Mouse (Mus musculus): ENCODE results near the gene Ambra1. TPM values are rescaled to one million over a fixed set of nuclear protein-coding genes. Genes with fewer than 3 reads are reported as not detected.
"Not testable (repeated sequence)": the region's sequence is repeated elsewhere in the genome, so short reads cannot be mapped to it uniquely, and the experiment has no call there.

Ambra1 gene
- polyA plus RNA-seq, 1 experiment from 2014 or later, result 5.2 TPM

DNA sequence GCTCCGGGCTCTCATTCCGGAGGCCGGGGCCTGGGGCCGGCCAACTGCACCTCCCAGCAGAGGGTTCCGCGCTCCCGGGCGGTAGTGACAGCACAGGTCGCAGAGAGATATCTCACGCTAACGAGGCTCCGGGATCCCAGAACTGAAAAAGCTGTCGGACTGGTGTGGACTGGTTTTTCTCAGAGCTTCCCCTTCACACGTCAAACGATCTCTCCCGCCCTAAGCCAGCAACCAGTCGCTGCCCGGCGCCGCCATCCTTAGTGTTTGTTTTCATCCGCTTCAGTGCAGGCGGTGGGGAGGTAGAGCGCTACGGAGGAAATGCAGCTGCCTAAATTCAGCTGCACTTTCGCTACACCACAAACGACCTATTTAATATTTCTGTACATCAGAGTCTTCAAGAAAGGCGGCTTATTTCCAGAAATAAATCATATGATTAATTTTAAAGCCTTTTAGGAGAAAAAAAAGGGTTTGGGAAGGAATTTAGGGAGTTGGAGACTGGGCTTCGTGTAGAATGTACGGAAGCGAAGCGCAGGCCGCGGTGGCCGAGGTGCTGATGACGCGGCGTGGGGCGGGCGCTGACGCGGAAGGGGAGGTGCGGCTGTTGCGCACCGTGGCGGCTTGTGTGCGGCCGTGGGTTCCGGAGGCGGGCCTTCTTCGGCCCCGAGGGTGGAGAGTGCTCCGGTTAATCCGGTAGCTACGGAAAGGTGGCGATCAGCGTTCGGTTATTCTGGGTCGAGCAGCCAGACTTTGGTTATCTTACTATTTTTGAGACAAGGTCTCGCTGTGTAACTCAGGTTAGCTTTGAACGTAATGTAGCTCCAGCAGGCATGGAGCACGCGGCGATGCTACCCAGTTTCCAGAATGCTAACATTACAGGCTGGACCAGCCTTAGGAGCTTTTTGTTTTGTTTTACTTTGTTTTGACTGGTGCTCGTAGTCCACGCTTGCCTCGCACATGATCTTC is 19.4 kb upstream of the Ambra1 start, which contains the start of the genes Atg13 and Harbi1:
Gene Atg13, minus strand, starts transcription at position 305 of the 963 bp plus-strand sequence.
Gene Harbi1, plus strand, starts transcription at position 581 of the 963 bp plus-strand sequence.
- peak; percentile 99 for ATAC-seq (ENCODE audit: insufficient read depth)
- Histone ChIP-seq H3K9me3 (replicated peaks) (no peaks in the 10 kb centered on the region), H3K4me1 (replicated peaks) (peaks cover 29% of the 10 kb centered on the region), H3K4me2 (peak within 1 kb of the TSS; percentile 79), H3K27me3 (no peaks in the 10 kb centered on the region), H3K27ac (replicated peaks) (peak within 1 kb of the TSS; percentile 89), H3K4me3 (replicated peaks) (peak within 1 kb of the TSS; percentile 94), H3K36me3 (replicated peaks) (no peaks in the 10 kb centered on the region), H3K9ac (peak within 1 kb of the TSS; percentile 78)
- under 1% methylated on average over 66 of the region's 66 CpGs for WGBS (ENCODE audit: insufficient replicate concordance)

DNA sequence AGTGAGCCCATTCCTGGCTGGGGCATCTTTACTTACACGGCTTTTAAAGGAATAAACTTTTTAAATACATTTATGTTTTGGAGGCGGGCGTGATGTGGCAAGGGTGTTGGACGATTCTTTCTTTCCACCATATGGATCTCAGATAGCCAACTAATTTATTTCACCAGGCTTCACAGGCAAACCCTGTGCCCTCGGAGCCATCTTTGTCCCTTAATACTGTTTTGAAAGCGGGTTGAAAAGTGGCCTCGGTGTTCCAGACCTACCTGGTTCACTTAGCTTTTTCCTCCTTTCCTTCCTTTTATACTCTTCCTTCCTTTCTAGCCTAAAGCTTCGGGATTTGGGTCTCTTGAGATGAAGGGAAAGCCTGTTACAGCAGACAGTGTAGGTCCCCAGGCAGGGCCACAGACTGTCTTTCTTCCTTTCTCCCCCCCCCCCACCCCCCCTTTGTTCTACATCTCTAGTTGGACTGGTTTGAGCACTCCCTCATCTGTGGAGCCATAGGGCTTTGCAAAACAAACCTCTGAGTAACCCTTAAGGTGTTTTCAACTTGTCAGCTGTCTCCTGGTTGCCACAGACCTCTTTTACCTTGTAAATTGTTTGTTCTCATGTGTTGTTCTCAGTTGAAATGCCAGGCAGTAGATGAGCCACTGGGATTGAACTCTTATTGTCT is 18.5 kb upstream of the Ambra1 start:
- 1% methylated on average over 8 of the region's 8 CpGs for WGBS (ENCODE audit: insufficient replicate concordance)
- peak overlapping the region; percentile 78 for H3K9ac ChIP-seq
- peak overlapping the region; percentile 89 for H3K27ac ChIP-seq (replicated peaks)

DNA sequence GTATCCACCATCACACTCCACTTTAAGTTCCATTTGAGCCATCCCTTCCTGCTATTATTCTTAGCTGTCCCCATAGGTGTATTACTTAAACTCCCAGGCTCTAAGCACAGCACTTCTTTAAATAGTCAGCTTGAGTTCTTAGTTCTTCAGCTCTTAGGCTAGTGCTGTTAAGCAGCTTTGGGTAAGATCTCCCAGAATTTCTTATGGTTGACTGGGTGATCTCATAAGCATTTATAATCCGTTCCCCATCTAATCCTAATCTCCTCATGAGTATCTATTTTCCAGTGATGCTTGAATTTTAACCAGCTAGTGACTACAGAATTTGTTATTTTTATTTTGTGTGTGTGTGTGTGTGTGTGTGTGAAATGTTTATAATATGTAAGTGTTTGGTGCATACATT is 15.0 kb upstream of the Ambra1 start:
- no peak overlapping the region for H3K9ac ChIP-seq
- peaks cover 22% of the 10 kb centered on the region for H3K4me1 ChIP-seq (replicated peaks)
- WGBS (ENCODE audit: insufficient replicate concordance), result 70% methylated on average over 1 of the region's 1 CpGs
- ATAC-seq (ENCODE audit: insufficient read depth), result no peak
- H3K9me3 ChIP-seq (replicated peaks), result no peaks in the 10 kb centered on the region
- H3K4me2 ChIP-seq, result no peak overlapping the region
- no peak overlapping the region for H3K27ac ChIP-seq (replicated peaks)
- H3K36me3 ChIP-seq (replicated peaks), result 0 out of 2 replicates have a peak, but pooled peaks cover 1% of the 10 kb centered on the region
- H3K27me3 ChIP-seq, result no peaks in the 10 kb centered on the region
- H3K4me3 ChIP-seq (replicated peaks), result no peak overlapping the region

More for the DNA sequence above, 18.5 kb upstream of the Ambra1 start:
- Histone ChIP-seq H3K4me1 (replicated peaks) (peaks cover 32% of the 10 kb centered on the region), H3K9me3 (replicated peaks) (no peaks in the 10 kb centered on the region), H3K36me3 (replicated peaks) (no peaks in the 10 kb centered on the region), H3K4me3 (replicated peaks) (peak overlapping the region; percentile 94), H3K4me2 (peak overlapping the region; percentile 79), H3K27me3 (no peaks in the 10 kb centered on the region)
- no peak for ATAC-seq (ENCODE audit: insufficient read depth)

- Histone ChIP-seq H3K9ac (no peak overlapping the region), H3K9me3 (replicated peaks) (no peaks in the 10 kb centered on the region), H3K4me1 (replicated peaks) (0 out of 2 replicates have a peak, but pooled peaks cover 6% of the 10 kb centered on the region), H3K4me2 (no peak overlapping the region; the same call in 1 of the 2 replicates), H3K36me3 (replicated peaks) (peaks cover 10% of the 10 kb centered on the region), H3K4me3 (replicated peaks) (no peak overlapping the region), H3K27ac (replicated peaks) (no peak overlapping the region), H3K27me3 (no peaks in the 10 kb centered on the region)
- 70% methylated on average over 6 of the region's 6 CpGs for whole genome bisulfite sequencing (ENCODE audit: insufficient replicate concordance)
- ATAC-seq (ENCODE audit: insufficient read depth), result peak; percentile 42; the same call in 1 of the 2 replicates
Observed at GRCm38 (mm10) chr2:91718276-91718675, 11.7 kb upstream of the Ambra1 start.

- Histone ChIP-seq H3K27me3 (no peaks in the 10 kb centered on the region), H3K36me3 (replicated peaks) (peaks cover 10% of the 10 kb centered on the region), H3K9me3 (replicated peaks) (no peaks in the 10 kb centered on the region), H3K27ac (replicated peaks) (no peak overlapping the region), H3K9ac (no peak overlapping the region), H3K4me2 (no peak overlapping the region), H3K4me1 (replicated peaks) (peaks cover 15% of the 10 kb centered on the region), H3K4me3 (replicated peaks) (no peak overlapping the region)
- ATAC-seq (ENCODE audit: insufficient read depth), result no peak
- 60% methylated on average over 4 of the region's 4 CpGs for WGBS (ENCODE audit: insufficient replicate concordance)
Observed at GRCm38 (mm10) chr2:91723382-91723781, 6.6 kb upstream of the Ambra1 start.

- Histone ChIP-seq H3K27ac (replicated peaks) (no peak overlapping the region), H3K9ac (no peak overlapping the region), H3K36me3 (replicated peaks) (peaks cover 10% of the 10 kb centered on the region), H3K4me1 (replicated peaks) (peaks cover 15% of the 10 kb centered on the region), H3K4me2 (no peak overlapping the region), H3K9me3 (replicated peaks) (no peaks in the 10 kb centered on the region), H3K27me3 (no peaks in the 10 kb centered on the region), H3K4me3 (replicated peaks) (no peak overlapping the region)
- ATAC-seq (ENCODE audit: insufficient read depth), result no peak
Observed at GRCm38 (mm10) chr2:91723951-91724350, 6.0 kb upstream of the Ambra1 start.

- Histone ChIP-seq H3K9me3 (replicated peaks) (no peaks in the 10 kb centered on the region), H3K4me1 (replicated peaks) (peaks cover 15% of the 10 kb centered on the region), H3K36me3 (replicated peaks) (peaks cover 10% of the 10 kb centered on the region), H3K4me3 (replicated peaks) (no peak overlapping the region), H3K4me2 (peak overlapping the region; percentile 29; the same call in 1 of the 2 replicates), H3K27ac (replicated peaks) (0 out of 2 replicates have a peak overlapping the region, but pooled peaks have one; percentile 29), H3K9ac (no peak overlapping the region), H3K27me3 (no peaks in the 10 kb centered on the region)
- ATAC-seq (ENCODE audit: insufficient read depth), result no peak
- 30% methylated on average over 2 of the region's 2 CpGs for WGBS (ENCODE audit: insufficient replicate concordance)
Observed at GRCm38 (mm10) chr2:91724716-91725115, 5.2 kb upstream of the Ambra1 start.

- peaks cover 15% of the 10 kb centered on the region for H3K4me1 ChIP-seq (replicated peaks)
- H3K27ac ChIP-seq (replicated peaks), result peak overlapping the region; percentile 38; the same call in 1 of the 2 replicates
- H3K4me2 ChIP-seq, result peak overlapping the region; percentile 18; the same call in 1 of the 2 replicates
- H3K36me3 ChIP-seq (replicated peaks); H3K27me3 ChIP-seq; H3K9ac ChIP-seq; H3K9me3 ChIP-seq (replicated peaks); H3K4me3 ChIP-seq (replicated peaks): not testable (repeated sequence)
- WGBS (ENCODE audit: insufficient replicate concordance), result 19% methylated on average over 4 of the region's 4 CpGs
- ATAC-seq (ENCODE audit: insufficient read depth), result peak; percentile 13; the same call in 1 of the 2 replicates
Observed at GRCm38 (mm10) chr2:91725476-91725875, 4.5 kb upstream of the Ambra1 start.

DNA sequence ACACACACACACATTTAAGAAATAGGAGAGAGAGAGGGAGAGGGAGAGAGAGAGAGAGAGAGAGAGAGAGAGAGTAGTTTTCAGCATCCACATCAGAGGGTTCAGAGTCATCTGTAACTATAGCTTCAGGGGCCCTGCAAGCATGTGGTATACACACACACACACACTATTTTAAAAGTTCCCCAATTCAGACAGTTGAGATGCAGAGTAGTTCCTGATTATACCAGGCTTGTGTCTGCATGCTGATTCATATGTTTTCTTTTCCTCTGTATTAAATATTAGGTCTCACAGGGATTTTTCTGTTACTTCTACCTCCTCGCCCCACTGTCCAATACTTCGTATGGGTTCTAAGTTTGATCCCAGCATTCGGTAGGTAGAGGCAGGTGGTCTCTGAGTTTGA is 2.9 kb upstream of the Ambra1 start:
- Histone ChIP-seq H3K9me3 (replicated peaks) (no peaks in the 10 kb centered on the region), H3K27ac (replicated peaks) (no peak overlapping the region), H3K4me2 (no peak overlapping the region), H3K9ac (no peak overlapping the region), H3K27me3 (no peaks in the 10 kb centered on the region), H3K36me3 (replicated peaks) (no peaks in the 10 kb centered on the region), H3K4me3 (replicated peaks) (no peak overlapping the region), H3K4me1 (replicated peaks) (peaks cover 20% of the 10 kb centered on the region)
- ATAC-seq (ENCODE audit: insufficient read depth), result no peak
- WGBS (ENCODE audit: insufficient replicate concordance), result 77% methylated on average over 3 of the region's 3 CpGs

GRCm38 (mm10) chr2:91729571-91729970 is 363 bp upstream of the Ambra1 start:
- Histone ChIP-seq H3K4me2 (peak overlapping the region; percentile 77), H3K9me3 (replicated peaks) (no peaks in the 10 kb centered on the region), H3K27me3 (no peaks in the 10 kb centered on the region), H3K36me3 (replicated peaks) (0 out of 2 replicates have a peak, but pooled peaks cover 3% of the 10 kb centered on the region), H3K9ac (peak overlapping the region; percentile 92), H3K4me3 (replicated peaks) (peak overlapping the region; percentile 96), H3K4me1 (replicated peaks) (peaks cover 24% of the 10 kb centered on the region), H3K27ac (replicated peaks) (peak overlapping the region; percentile 92; the same call in 1 of the 2 replicates)
- 12% methylated on average over 4 of the region's 4 CpGs for WGBS (ENCODE audit: insufficient replicate concordance)
- no peak for ATAC-seq (ENCODE audit: insufficient read depth)

GRCm38 (mm10) chr2:91735221-91735620 is 5.3 kb downstream of the Ambra1 start:
- Histone ChIP-seq H3K4me1 (replicated peaks) (peaks cover 14% of the 10 kb centered on the region), H3K4me2 (no peak overlapping the region), H3K27ac (replicated peaks) (no peak overlapping the region), H3K9me3 (replicated peaks) (no peaks in the 10 kb centered on the region), H3K4me3 (replicated peaks) (no peak overlapping the region), H3K9ac (no peak overlapping the region), H3K27me3 (no peaks in the 10 kb centered on the region), H3K36me3 (replicated peaks) (0 out of 2 replicates have a peak, but pooled peaks cover 3% of the 10 kb centered on the region)
- ATAC-seq (ENCODE audit: insufficient read depth), result no peak
- WGBS (ENCODE audit: insufficient replicate concordance), result 84% methylated on average over 5 of the region's 5 CpGs

Data from liver, embryonic 15.5 days (tissue).